Mouse (Mus musculus) leukemia stem cell, adult 10-12 weeks (primary cell): Measurements from ENCODE around the gene Scyl2. TPM values are rescaled to one million over a fixed set of nuclear protein-coding genes. Genes with fewer than 3 reads are reported as not detected.

Source experiments
- polyA plus RNA-seq: library from polyadenylated mRNA; stranded (reverse); fragments of >175 nt; gene quantifications from 2 replicates; pipeline ENCODE4 v1.2.3, GENCODE M21; 2012; ENCODE audit warnings: low replicate concordance

Scyl2 gene
- polyA plus RNA-seq, result 5.0 and 19.9 TPM in 2 replicates

DNA sequence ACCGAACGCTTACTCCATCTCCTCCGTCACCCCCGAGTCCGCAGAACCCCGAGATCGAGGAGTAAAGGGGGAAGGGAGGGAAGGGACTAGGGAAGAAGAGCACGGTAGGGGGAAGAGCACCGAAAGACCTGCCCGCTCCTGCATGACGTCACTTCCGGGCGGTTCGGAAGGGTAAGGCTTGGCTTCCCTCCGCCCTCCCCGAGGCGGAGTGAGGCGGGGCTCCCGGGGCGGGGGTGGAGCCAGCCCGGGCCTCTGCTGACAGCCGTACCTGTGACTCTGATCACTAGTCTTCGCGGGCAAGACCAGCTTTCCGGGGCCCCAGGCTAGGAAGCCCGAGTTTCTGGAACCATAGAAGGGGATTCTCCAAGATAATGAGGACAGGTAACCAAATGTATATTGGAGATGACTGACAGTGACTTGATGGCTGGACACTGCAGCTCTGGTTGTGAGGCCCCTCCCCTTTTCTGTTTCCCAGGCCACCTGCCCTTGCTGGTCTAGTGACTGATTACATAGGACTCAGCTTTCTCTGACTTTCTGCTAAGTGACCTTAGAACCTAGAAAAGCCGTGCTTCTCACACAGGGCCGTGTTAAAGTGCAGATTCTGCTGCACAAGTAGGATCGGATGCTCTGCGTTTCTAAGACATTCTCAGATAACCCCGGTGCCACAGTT, at the start of gene Scyl2:
Gene Scyl2, minus strand, starts transcription at position 147 of the 670 bp plus-strand sequence.

DNA sequence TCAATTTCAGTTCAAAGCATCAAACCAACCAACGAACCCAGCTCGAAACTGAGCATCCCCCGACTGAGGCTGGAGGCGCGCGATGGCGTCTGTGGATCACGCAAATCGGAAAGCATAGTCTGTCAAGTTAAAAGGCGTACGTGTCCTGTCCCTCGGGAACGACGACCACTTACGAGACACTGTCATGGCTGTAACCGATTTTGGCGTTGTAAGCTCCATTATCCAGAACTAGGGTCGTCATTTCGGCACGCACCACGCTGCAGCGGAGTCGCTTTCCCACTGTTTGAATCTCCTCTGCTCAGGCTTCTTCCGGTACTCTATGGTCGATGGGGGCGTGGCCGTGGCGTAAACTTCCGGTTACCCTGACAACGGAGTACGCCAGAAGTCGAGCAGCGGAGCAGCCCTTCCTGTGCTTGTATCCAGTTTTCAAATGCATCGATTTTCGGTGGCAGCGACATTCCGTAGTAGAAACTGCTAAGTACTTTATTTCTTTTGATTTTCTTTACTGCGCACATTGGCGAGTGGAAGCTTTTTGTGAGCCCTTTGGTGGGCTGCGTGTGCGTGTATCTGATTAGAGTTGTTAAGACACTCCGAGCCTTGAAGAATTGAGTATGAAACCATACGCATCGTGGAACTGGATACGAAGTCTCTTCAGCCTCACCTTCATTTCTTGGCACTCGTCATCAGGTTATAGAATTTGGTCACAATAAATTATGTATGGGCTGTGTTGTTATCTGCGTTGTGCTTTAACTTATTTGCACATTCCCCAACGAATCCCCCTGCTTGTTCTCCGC, 46.1 kb upstream of the Scyl2 start, which contains the start of gene Actr6:
Gene Actr6, minus strand, starts transcription at position 295 of the 794 bp plus-strand sequence.

DNA sequence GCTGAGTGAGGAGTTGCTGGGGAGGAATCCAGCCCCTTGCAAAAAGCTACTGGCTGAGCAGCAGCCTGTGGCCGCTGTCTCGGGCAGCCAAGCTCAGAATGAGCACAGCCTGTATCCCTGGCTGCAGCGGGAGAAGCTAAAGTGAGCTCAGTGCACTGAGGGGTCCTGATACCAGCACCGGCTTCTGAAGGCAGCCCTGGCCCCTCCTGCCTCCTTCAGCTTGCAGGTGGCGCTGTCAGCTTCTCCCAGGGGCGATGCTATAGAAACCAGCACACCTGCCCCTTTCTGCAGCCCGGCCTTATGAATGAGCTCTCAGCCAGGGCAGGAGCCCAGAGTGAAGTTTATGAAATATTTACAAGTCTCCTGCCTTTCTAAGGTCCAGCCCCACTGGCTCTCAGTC, 65.0 kb downstream of the Scyl2 start, which contains the start of gene Slc17a8:
Gene Slc17a8, minus strand, starts transcription at position 125 of the 400 bp plus-strand sequence.

Other genes with a start within 250 kb of the Scyl2 start
- 0.16 and 0.77 TPM in 2 replicates for gene Gas2l3, start 242.3 kb downstream of the Scyl2 start, polyA plus RNA-seq
- not detected in 2 replicates for gene Nr1h4, start 152.7 kb downstream of the Scyl2 start, polyA plus RNA-seq
- gene Slc17a8, start 65.0 kb downstream of the Scyl2 start, polyA plus RNA-seq, result not detected in 2 replicates
- gene Actr6, start 46.0 kb upstream of the Scyl2 start, polyA plus RNA-seq, result 0.10 and 0.54 TPM in 2 replicates
- gene Uhrf1bp1l, start 58.7 kb upstream of the Scyl2 start, polyA plus RNA-seq, result 1.7 and 4.2 TPM in 2 replicates
- 0.44 TPM in 1 of 2 replicates, not detected in the other for gene Anks1b, start 187.2 kb upstream of the Scyl2 start, polyA plus RNA-seq